Mouse (Mus musculus): Measurements from ENCODE around the gene Nlgn3. TPM values are rescaled to one million over a fixed set of nuclear protein-coding genes. Genes with fewer than 3 reads are reported as not detected.

The Nlgn3 gene
- total and polyA plus RNA-seq, 2 experiments from 2014 or later: 81.1 to 158 TPM

DNA sequence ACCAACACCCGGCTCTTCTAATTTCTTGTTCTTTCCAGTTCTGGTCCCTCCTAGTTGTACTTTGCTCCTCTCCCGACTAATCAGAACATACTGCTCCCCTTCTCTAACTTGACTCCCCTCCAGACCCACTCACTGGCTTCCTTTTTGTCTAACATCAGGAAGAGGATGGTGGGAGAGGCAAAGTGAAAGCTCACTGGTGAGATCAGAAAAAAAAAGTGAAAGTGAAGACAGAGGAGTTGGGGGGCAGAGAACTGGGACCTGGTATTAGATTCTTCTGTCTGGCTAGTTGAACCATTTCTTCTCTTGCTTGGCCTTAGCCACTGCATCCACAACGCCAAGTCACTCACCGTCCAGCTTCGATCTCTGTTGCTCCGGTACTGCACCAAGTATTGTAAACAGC is 32.3 kb upstream of the Nlgn3 start:
- Histone ChIP-seq H3K36me3 (ENCODE audit: insufficient read depth) (no peaks in the 10 kb centered on the region), H3K9me3 (ENCODE audit: low read length) (no peaks in the 10 kb centered on the region), H3K4me2 (ENCODE audit: low read depth) (no peak overlapping the region), H3K27me3 (ENCODE audit: insufficient read depth, low read length) (no peaks in the 10 kb centered on the region), H3K4me1 (ENCODE audit: insufficient read depth) (no peaks in the 10 kb centered on the region), H3K9ac (no peak overlapping the region), H3K27ac (ENCODE audit: low read depth, low read length) (no peak overlapping the region), H3K4me3 (ENCODE audit: low read depth, low read length) (no peak overlapping the region)
- no peak for DNase-seq
- TF ChIP-seq CTCF (IDR thresholded peaks at IDR 0.05; ENCODE audit: low read depth): no peak
- no peak for ATAC-seq
- WGBS: 96% methylated on average over 6 of the region's 6 CpGs

DNA sequence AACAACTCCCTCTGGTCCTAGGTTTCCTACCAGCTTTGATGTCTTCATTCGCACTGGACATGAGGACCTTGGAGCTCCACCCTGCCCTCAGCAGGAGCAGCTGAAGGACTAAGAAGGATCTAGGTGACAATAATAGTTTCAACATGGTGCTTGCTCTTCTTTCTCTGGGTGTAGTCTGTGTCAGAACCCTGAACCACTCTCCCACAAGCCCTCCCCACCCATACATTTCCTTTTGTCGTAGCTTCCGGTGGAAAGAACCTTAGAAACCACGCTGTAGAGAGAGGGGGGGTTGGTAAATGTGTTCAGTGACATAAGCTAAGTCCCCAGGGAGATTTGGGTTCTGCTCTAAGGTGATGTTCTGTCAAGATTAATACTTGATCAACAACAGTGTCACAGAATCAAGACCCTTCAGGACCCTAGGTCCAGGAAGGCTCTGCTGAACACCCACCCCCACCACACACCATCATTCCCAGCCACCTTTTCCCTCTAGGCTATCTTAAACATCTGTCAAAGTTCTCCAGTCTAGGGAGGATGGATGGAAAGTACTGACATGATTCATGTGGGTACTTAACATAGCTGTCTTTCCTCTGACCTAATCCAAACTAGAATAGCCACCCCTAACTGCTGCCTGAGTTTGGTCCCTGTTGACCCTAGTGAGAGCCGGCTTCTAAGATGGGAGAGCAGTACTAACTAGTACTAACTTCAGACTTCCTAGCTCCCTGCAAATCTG is 30.8 kb upstream of the Nlgn3 start, which contains the start of gene Il2rg:
TSS of gene Il2rg (minus strand) at position 231 of the 730 bp plus-strand sequence.
- ATAC-seq (no peak), DNase-seq (no peak)
- Histone ChIP-seq H3K36me3 (ENCODE audit: insufficient read depth) (no peaks in the 10 kb centered on the region), H3K9me3 (ENCODE audit: low read length) (no peaks in the 10 kb centered on the region), H3K27me3 (ENCODE audit: insufficient read depth, low read length) (no peaks in the 10 kb centered on the region), H3K4me1 (ENCODE audit: insufficient read depth) (no peaks in the 10 kb centered on the region), H3K4me2 (ENCODE audit: low read depth) (no peak within 1 kb of the TSS), H3K9ac (no peak within 1 kb of the TSS), H3K4me3 (ENCODE audit: low read depth, low read length) (no peak within 1 kb of the TSS), H3K27ac (ENCODE audit: low read depth, low read length) (no peak within 1 kb of the TSS)
- no peak for TF ChIP-seq CTCF (IDR thresholded peaks at IDR 0.05; ENCODE audit: low read depth)
- 84% methylated on average over 5 of the region's 5 CpGs for WGBS

DNA sequence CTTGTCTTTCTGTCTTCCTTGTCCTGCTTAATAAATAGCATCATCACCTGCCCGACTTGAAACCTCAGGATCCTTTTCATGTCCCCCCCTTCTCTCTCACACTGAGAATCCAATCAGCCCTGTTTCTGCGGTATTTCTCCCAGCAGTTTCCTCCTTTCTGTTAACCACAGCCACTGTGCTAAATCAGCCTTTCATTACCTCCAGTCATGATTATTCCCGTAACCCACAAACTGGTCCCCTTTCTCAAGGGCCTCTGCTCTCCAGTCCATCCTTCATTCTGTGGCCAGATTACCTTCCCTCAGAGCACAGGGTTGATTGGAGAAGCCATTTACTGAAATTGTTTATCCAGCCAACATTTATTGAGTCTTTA is 30.2 kb upstream of the Nlgn3 start, which contains the start of gene Gm20489:
TSS of gene Gm20489 (minus strand) at position 269 of the 370 bp plus-strand sequence.
- H3K36me3 ChIP-seq (ENCODE audit: insufficient read depth): no peaks in the 10 kb centered on the region
- DNase-seq (no peak), ATAC-seq (no peak)
- no peak within 1 kb of the TSS for H3K4me2 ChIP-seq (ENCODE audit: low read depth)
- no peaks in the 10 kb centered on the region for H3K27me3 ChIP-seq (ENCODE audit: insufficient read depth, low read length)
- no peak for TF ChIP-seq CTCF (IDR thresholded peaks at IDR 0.05; ENCODE audit: low read depth)
- no peak within 1 kb of the TSS for H3K9ac ChIP-seq
- no peak within 1 kb of the TSS for H3K27ac ChIP-seq (ENCODE audit: low read depth, low read length)
- 67% methylated on average over 3 of the region's 3 CpGs for WGBS
- H3K4me3 ChIP-seq (ENCODE audit: low read depth, low read length): no peak within 1 kb of the TSS
- no peaks in the 10 kb centered on the region for H3K4me1 ChIP-seq (ENCODE audit: insufficient read depth)
- H3K9me3 ChIP-seq (ENCODE audit: low read length): no peaks in the 10 kb centered on the region

DNA sequence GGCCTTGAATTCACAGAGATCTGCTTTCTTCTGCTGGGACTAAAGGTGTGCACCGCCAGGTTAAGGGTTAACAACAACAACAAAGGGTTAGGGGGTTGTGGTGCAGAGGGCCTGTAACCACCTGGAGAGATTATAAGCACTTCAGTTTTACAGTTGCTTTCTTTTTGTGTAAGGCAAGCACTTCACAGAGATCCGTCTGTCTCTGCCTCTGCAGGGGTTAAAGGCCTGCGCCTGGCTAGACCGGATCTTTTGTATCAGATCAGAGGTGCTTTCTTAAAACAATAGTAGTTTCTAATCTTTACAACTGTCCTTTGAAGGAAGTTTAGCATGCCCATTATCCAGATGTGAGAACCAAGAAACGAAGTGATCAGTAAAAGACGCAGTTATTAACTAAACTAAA is 25.6 kb upstream of the Nlgn3 start:
- ATAC-seq (no peak), DNase-seq (no peak)
- Histone ChIP-seq H3K4me3 (ENCODE audit: low read depth, low read length) (peak overlapping the region; percentile 48), H3K4me1 (ENCODE audit: insufficient read depth) (no peaks in the 10 kb centered on the region), H3K27ac (ENCODE audit: low read depth, low read length) (no peak overlapping the region), H3K27me3 (ENCODE audit: insufficient read depth, low read length) (no peaks in the 10 kb centered on the region), H3K4me2 (ENCODE audit: low read depth) (peak overlapping the region; percentile 52), H3K36me3 (ENCODE audit: insufficient read depth) (peaks cover 4% of the 10 kb centered on the region; the same call in 1 of the 2 replicates), H3K9ac (peak overlapping the region; percentile 61), H3K9me3 (ENCODE audit: low read length) (no peaks in the 10 kb centered on the region)
- no peak for TF ChIP-seq CTCF (IDR thresholded peaks at IDR 0.05; ENCODE audit: low read depth)
- WGBS: 34% methylated on average over 6 of the region's 6 CpGs

DNA sequence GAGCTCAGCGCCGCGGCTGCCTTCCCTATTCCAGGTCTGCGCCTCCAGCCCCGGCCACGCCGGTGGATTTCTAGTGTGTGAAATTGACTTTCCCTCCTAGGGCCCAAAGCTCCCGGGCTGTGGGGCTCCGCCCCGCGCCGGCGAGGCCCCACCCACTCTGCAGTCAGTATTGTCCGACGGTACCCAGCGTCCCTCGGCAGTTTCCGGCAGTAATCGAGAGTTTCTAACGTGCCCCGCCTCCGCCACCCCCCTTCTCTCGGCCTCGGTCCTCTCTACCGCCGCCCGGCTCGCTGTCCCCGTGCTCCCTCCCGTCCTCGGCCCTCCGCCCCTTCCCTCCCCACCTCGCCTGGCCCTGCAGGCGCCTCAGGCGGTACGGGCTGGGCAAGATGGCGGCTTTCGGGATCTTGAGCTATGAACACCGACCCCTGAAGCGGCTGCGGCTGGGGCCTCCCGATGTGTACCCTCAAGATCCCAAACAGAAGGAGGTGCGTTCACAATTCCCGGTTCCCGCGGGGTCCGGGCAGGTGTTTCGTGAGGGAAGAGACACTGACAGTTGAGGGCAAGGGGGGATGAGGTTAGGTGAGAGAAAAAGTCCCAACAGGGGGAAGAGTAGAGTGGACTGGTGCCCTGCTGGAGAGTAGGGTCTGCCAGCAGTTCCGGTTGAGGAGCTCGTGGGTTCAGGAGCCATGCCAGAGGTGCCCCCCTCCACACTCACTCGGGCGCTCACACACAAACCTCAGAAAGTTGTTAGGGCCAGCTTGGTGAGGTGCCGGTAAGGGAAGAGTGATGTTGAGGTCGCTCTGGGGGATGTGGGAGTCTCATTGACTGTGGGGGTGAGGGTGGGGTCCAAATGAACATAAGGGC is 24.9 kb upstream of the Nlgn3 start, which contains the start of gene Med12:
TSS of gene Med12 (plus strand) at position 156 of the 864 bp plus-strand sequence.
- Histone ChIP-seq H3K4me3 (ENCODE audit: low read depth, low read length) (peak within 1 kb of the TSS; percentile 48), H3K4me2 (ENCODE audit: low read depth) (peak within 1 kb of the TSS; percentile 52), H3K9ac (peak within 1 kb of the TSS; percentile 61), H3K27me3 (ENCODE audit: insufficient read depth, low read length) (no peaks in the 10 kb centered on the region), H3K36me3 (ENCODE audit: insufficient read depth) (peaks cover 5% of the 10 kb centered on the region; the same call in 1 of the 2 replicates), H3K4me1 (ENCODE audit: insufficient read depth) (no peaks in the 10 kb centered on the region), H3K9me3 (ENCODE audit: low read length) (no peaks in the 10 kb centered on the region), H3K27ac (ENCODE audit: low read depth, low read length) (peak within 1 kb of the TSS; percentile 64)
- peak; percentile 99 for ATAC-seq
- no peak for TF ChIP-seq CTCF (IDR thresholded peaks at IDR 0.05; ENCODE audit: low read depth)
- 26% methylated on average over 54 of the region's 54 CpGs for WGBS
- peak; percentile 82 for DNase-seq

DNA sequence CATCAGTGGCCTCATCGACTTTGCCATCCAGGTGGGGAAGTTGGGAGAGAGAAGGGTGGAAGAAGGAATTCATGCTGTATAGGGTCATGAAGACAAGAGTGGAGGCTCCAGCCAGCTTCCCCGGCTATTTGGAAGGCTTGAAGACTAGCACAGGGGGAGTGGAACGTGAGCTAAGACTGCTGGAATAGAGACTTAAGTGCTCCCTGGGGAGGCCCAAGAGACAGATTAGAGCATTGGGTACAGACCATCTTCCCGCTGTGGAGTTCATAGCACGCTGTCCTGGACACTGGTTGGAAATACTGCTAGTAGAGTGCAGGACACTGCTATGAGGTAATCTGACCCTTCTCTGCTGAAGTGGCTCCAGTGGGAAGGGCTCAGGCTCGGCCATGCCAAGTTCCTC is 16.2 kb upstream of the Nlgn3 start:
- Histone ChIP-seq H3K36me3 (ENCODE audit: insufficient read depth) (peaks cover 29% of the 10 kb centered on the region), H3K4me2 (ENCODE audit: low read depth) (no peak overlapping the region), H3K4me1 (ENCODE audit: insufficient read depth) (no peaks in the 10 kb centered on the region), H3K27ac (ENCODE audit: low read depth, low read length) (no peak overlapping the region), H3K4me3 (ENCODE audit: low read depth, low read length) (no peak overlapping the region), H3K9me3 (ENCODE audit: low read length) (no peaks in the 10 kb centered on the region), H3K27me3 (ENCODE audit: insufficient read depth, low read length) (no peaks in the 10 kb centered on the region), H3K9ac (no peak overlapping the region)
- WGBS: 84% methylated on average over 6 of the region's 6 CpGs
- ATAC-seq: no peak
- no peak for DNase-seq
- TF ChIP-seq CTCF (IDR thresholded peaks at IDR 0.05; ENCODE audit: low read depth): no peak

DNA sequence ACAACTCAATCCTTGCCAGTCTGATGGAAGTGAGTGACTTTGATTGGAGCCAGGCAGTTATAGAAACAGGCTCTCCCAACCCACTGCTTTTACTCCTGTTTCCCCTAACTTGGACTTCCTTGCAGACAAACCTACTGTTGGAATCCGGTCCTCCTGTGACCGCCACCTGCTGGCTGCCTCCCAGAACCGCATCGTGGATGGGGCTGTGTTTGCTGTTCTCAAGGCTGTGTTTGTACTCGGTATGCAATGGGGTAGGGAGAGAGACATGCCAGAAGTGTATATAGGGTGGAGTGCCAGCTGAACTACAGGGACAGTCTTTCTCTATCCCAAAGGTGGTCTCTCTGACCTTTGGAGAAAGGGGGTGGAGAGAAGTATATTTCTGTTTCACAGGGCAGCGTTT is 13.4 kb upstream of the Nlgn3 start:
- Histone ChIP-seq H3K27ac (ENCODE audit: low read depth, low read length) (no peak overlapping the region), H3K27me3 (ENCODE audit: insufficient read depth, low read length) (no peaks in the 10 kb centered on the region), H3K4me3 (ENCODE audit: low read depth, low read length) (no peak overlapping the region), H3K4me1 (ENCODE audit: insufficient read depth) (no peaks in the 10 kb centered on the region), H3K4me2 (ENCODE audit: low read depth) (no peak overlapping the region), H3K36me3 (ENCODE audit: insufficient read depth) (peaks cover 44% of the 10 kb centered on the region), H3K9me3 (ENCODE audit: low read length) (no peaks in the 10 kb centered on the region), H3K9ac (no peak overlapping the region)
- 24% methylated on average over 6 of the region's 6 CpGs for WGBS
- peak; percentile 67 for DNase-seq
- peak; percentile 80 for TF ChIP-seq CTCF (IDR thresholded peaks at IDR 0.05; ENCODE audit: low read depth)
- peak; percentile 73 for ATAC-seq

Measured in forebrain, postnatal 0 days (tissue).